Mouse (Mus musculus) lung, postnatal 0 days (tissue): ENCODE results near the gene Tm9sf3. TPM values are rescaled to one million over a fixed set of nuclear protein-coding genes. Genes with fewer than 3 reads are reported as not detected.
"Not testable (repeated sequence)": the region's sequence is repeated elsewhere in the genome, so short reads cannot be mapped to it uniquely, and the experiment has no call there.

Experiments used
- ATAC-seq: fragments of 200-750 bp; cut with Nextera tagmentation; 2 replicates; pipeline ENCODE4 v1.8.0; 2017; ENCODE audit warnings: moderate library complexity
- DNase-seq: peaks from one replicate; pipeline ENCODE4 v3.0.0-alpha.2; 2016; ENCODE audit warnings: low spot score
- H3K27ac ChIP-seq: fragments of 300-500 bp; sonication (generic); 2 replicates; pipeline ENCODE4 v1.5.1; 2014; ENCODE audit warnings: antibody characterized with exemption, mild to moderate bottlenecking, low read length, mixed read lengths
- H3K27me3 ChIP-seq: fragments of 300-500 bp; sonication (generic); replicated peaks from 2 replicates; pipeline ENCODE4 v1.6.1; 2014; ENCODE audit warnings: low read length, mixed read lengths; ENCODE audit not compliant: insufficient read depth
- H3K36me3 ChIP-seq: fragments of 300-500 bp; sonication (generic); 2 replicates; pipeline ENCODE4 v1.6.1; 2014; ENCODE audit warnings: low read length, mixed read lengths; ENCODE audit not compliant: insufficient read depth
- H3K4me1 ChIP-seq: fragments of 300-500 bp; sonication (generic); 2 replicates; pipeline ENCODE4 v1.6.1; 2014; ENCODE audit warnings: antibody characterized with exemption, low read depth, low read length, mixed read lengths; ENCODE audit not compliant: insufficient read depth
- H3K4me2 ChIP-seq: fragments of 300-500 bp; sonication (generic); replicated peaks from 2 replicates; pipeline ENCODE4 v1.6.1; 2014; ENCODE audit warnings: low read depth, mild to moderate bottlenecking, low read length, moderate library complexity, mixed read lengths
- H3K4me3 ChIP-seq: fragments of 300-500 bp; sonication (generic); 2 replicates; pipeline ENCODE4 v1.5.1; 2014; ENCODE audit warnings: low read depth, low read length
- H3K9ac ChIP-seq: fragments of 300-500 bp; sonication (generic); replicated peaks from 2 replicates; pipeline ENCODE4 v1.6.1; 2014; ENCODE audit warnings: low read depth, mild to moderate bottlenecking
- H3K9me3 ChIP-seq: fragments of 300-500 bp; sonication (generic); 2 replicates; pipeline ENCODE4 v1.6.1; 2016; ENCODE audit warnings: low read length, mixed read lengths
- CTCF ChIP-seq: IDR thresholded peaks from 2 replicates; pipeline ENCODE4 v1.5.1; 2016; ENCODE audit warnings: antibody characterized with exemption, mild to moderate bottlenecking
- EP300 ChIP-seq: IDR thresholded peaks from 2 replicates; pipeline ENCODE4 v1.6.1; 2016; ENCODE audit warnings: antibody characterized with exemption, mild to moderate bottlenecking, control low read depth
- WGBS: fragments of 180-500 bp; shearing (Covaris S2); extraction: QIAGEN DNeasy Blood & Tissue Kit; methylation state at CpG from one replicate; pipeline ENCODE4 v1.1.7; 2014; 5-methylcytosine and 5-hydroxymethylcytosine counted together
- polyA plus RNA-seq: library from polyadenylated mRNA; unstranded; fragments of >200 nt; fragmentation: Nextera tagmentation; extraction: Ambion mirVana; gene quantifications from 2 replicates; pipeline ENCODE4 v1.2.1, GENCODE M21; 2015

Tm9sf3 gene
- 93.7 and 109 TPM in 2 replicates for polyA plus RNA-seq

- Histone ChIP-seq H3K27ac (peak within 1 kb of the TSS; percentile 99), H3K9ac (peak within 1 kb of the TSS; percentile 94), H3K4me1 (peaks cover 5% of the 10 kb centered on the region), H3K9me3 (no peaks in the 10 kb centered on the region), H3K4me3 (peak within 1 kb of the TSS; percentile 94), H3K27me3 (no peaks in the 10 kb centered on the region), H3K36me3 (no peaks in the 10 kb centered on the region), H3K4me2 (peak within 1 kb of the TSS; percentile 81)
- DNase-seq (peak; percentile 94), ATAC-seq (peak; percentile 94)
- TF ChIP-seq EP300 (no peak), CTCF (no peak)
- WGBS, result under 1% methylated on average over 41 of the region's 98 CpGs
Measured at GRCm38 (mm10) chr19:41263630-41264295, at the start of gene Tm9sf3. TSS of gene Tm9sf3 (minus strand) at chr19:41263997.

- not testable (repeated sequence) for H3K4me3 ChIP-seq, ATAC-seq, DNase-seq, H3K4me2 ChIP-seq, H3K4me1 ChIP-seq, H3K27ac ChIP-seq, H3K9ac ChIP-seq, H3K9me3 ChIP-seq, H3K36me3 ChIP-seq, H3K27me3 ChIP-seq
- WGBS, result 85% methylated on average over 8 of the region's 8 CpGs
Measured at GRCm38 (mm10) chr19:41312587-41312986, 48.8 kb upstream of the Tm9sf3 start.

GRCm38 (mm10) chr19:41312027-41312426 lies 48.2 kb upstream of the Tm9sf3 start:
- no peak for ATAC-seq
- TF ChIP-seq CTCF (no peak), EP300 (no peak)
- Histone ChIP-seq H3K4me1 (peaks cover 2% of the 10 kb centered on the region; the same call in 1 of the 2 replicates), H3K4me3 (no peak overlapping the region), H3K27me3 (no peaks in the 10 kb centered on the region), H3K9me3 (no peaks in the 10 kb centered on the region), H3K4me2 (no peak overlapping the region), H3K9ac (no peak overlapping the region), H3K36me3 (no peaks in the 10 kb centered on the region), H3K27ac (no peak overlapping the region)
- 77% methylated on average over 4 of the region's 4 CpGs for WGBS
- no peak for DNase-seq

- Histone ChIP-seq H3K27ac (no peak overlapping the region), H3K4me3 (peak overlapping the region; percentile 12; the same call in 1 of the 2 replicates), H3K4me2 (peak overlapping the region; percentile 42), H3K27me3 (no peaks in the 10 kb centered on the region), H3K9ac (no peak overlapping the region), H3K36me3 (no peaks in the 10 kb centered on the region), H3K9me3 (no peaks in the 10 kb centered on the region), H3K4me1 (peaks cover 2% of the 10 kb centered on the region; the same call in 1 of the 2 replicates)
- WGBS, result 8% methylated on average over 20 of the region's 20 CpGs
- TF ChIP-seq EP300, result no peak
- no peak for TF ChIP-seq CTCF
- ATAC-seq, result peak; percentile 87
- DNase-seq, result peak; percentile 80
Measured at GRCm38 (mm10) chr19:41310971-41311703, 47.3 kb upstream of the Tm9sf3 start.

- Histone ChIP-seq H3K9me3 (no peaks in the 10 kb centered on the region), H3K36me3 (no peaks in the 10 kb centered on the region), H3K27ac (no peak overlapping the region), H3K27me3 (no peaks in the 10 kb centered on the region), H3K4me1 (no peaks in the 10 kb centered on the region), H3K4me3 (no peak overlapping the region), H3K4me2 (no peak overlapping the region), H3K9ac (no peak overlapping the region)
- ATAC-seq (no peak), DNase-seq (no peak)
- TF ChIP-seq EP300 (no peak), CTCF (no peak)
- WGBS, result 60% methylated on average over 3 of the region's 3 CpGs
Measured at GRCm38 (mm10) chr19:41303933-41304332, 40.1 kb upstream of the Tm9sf3 start.

GRCm38 (mm10) chr19:41303433-41303832 lies 39.6 kb upstream of the Tm9sf3 start:
- Histone ChIP-seq H3K36me3 (no peaks in the 10 kb centered on the region), H3K27me3 (no peaks in the 10 kb centered on the region), H3K9ac (no peak overlapping the region), H3K4me1 (no peaks in the 10 kb centered on the region), H3K9me3 (no peaks in the 10 kb centered on the region), H3K4me2 (no peak overlapping the region), H3K27ac (no peak overlapping the region), H3K4me3 (no peak overlapping the region)
- 43% methylated on average over 6 of the region's 6 CpGs for WGBS
- no peak for TF ChIP-seq EP300
- TF ChIP-seq CTCF, result no peak
- DNase-seq, result no peak
- no peak for ATAC-seq
